1 mouse cellular context compared by ENCODE assay signal in the genomic region with DNA sequence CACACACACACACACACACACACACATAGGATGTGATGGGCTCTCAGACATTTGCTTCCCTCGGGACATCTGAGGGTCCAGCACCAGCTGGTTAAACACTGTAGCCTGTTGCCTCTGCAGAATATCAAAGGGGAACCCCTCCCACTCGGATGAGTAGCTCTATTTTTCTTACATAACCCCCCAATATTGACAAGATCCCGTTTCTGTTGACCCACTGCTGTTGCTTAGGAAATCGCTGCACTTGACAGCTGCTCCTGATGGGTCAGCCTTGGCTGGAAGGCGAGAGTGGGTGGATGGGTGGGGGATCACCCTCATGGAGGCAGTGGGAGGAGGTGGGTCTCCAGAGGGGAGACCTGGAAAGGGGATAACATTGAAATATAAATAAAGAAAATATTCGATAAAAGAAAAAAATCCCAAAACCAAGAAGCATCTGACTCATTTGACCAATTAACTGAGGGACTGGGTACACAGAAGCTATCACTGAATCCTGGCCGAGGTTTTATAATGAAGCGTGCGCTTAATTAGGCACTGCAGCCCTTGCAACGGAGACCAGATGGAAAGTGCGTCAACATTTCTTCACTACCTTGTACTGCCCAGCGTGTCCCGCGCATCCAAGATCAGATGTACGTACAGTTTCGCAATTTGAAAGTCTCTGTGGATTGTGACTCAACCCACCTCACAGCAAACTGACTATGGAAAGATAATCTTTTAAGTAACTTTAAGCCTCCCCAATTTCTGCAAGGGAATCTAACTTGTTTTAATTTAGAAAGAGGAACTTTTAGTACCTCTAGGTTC.
TF ChIP-seq lines count a peak whose summit lies in the region.

No protein-coding gene starts in this region.

TF ChIP-seq in MEL, 35 proteins besides CTCF, POLR2A, EP300 and RAD21:
- TF ChIP-seq SMC3 (IDR thresholded peaks at IDR 0.05; ENCODE audit: low read depth, low read length): no peak
- TF ChIP-seq MXI1 (IDR thresholded peaks at IDR 0.05; ENCODE audit: low read depth, low read length): no peak
- TF ChIP-seq USF2 (IDR thresholded peaks at IDR 0.05; ENCODE audit: borderline replicate concordance in 1 of 2, insufficient read depth in 1 of 2, low read depth in 1 of 2, low read length in 2 of 2): no peak
- no peak for TF ChIP-seq POLR2AphosphoS5 (IDR thresholded peaks at IDR 0.05; ENCODE audit: borderline replicate concordance, low read depth, low read length)
- TF ChIP-seq ETS1 (IDR thresholded peaks at IDR 0.05; ENCODE audit: low read depth, low read length): no peak
TF ChIP-seq in MEL: peak in this region for 0.
